Mouse (Mus musculus): ENCODE measurements around the gene Prkar2b. TPM values are rescaled to one million over a fixed set of nuclear protein-coding genes. Genes with fewer than 3 reads are reported as not detected.

Prkar2b gene
- total RNA-seq, 1 experiment from 2014 or later, result 13.8 TPM

DNA sequence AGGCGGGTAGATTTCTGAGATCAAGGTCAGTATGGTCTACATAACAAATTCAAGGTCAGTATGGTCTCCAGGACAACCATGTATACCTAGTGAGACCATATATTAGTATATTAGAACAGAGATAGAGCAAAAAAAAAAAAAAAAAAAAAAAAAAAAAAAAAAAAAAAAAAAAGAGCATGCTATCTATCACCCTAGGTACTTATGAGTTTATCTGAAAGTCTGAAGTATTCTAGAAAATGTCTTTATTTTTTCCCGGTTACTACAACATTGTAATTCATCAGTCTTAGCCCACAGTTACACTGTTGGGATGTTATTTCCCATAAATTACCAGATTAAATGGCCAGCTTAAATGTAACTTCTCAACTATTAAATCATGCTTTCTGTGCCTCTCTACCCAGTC, 116.7 kb downstream of the Prkar2b start:
- ATAC-seq (replicated peaks; ENCODE audit: insufficient number of reproducible peaks, low FRiP score, low TSS enrichment, poor library complexity, severe bottlenecking), result no peak

GRCm38 (mm10) chr12:31943020-31943654, 118.0 kb downstream of the Prkar2b start:
- ATAC-seq (replicated peaks; ENCODE audit: insufficient number of reproducible peaks, low FRiP score, low TSS enrichment, poor library complexity, severe bottlenecking), result no peak

DNA sequence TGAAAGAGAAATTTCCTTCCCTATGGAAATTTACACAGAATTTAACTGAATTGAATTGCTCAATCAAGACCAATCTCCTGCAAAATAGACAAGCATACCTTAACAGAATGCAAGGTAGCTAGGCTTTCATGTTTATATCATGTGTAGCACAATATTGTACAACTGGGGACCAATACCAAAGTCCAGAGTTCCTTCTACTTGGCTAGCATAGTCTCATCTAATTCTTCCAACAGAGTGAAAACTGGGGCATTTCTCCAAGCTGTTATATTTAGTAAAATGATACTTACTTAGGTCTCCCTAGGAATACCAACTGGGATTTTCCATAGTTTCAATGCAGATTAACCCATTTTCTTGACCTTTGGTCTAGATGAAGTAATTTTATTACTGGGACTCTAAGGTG, 122.1 kb downstream of the Prkar2b start:
- no peak for ATAC-seq (replicated peaks; ENCODE audit: insufficient number of reproducible peaks, low FRiP score, low TSS enrichment, poor library complexity, severe bottlenecking)

GRCm38 (mm10) chr12:31938391-31938997, 122.6 kb downstream of the Prkar2b start:
- ATAC-seq (replicated peaks; ENCODE audit: insufficient number of reproducible peaks, low FRiP score, low TSS enrichment, poor library complexity, severe bottlenecking), result no peak

GRCm38 (mm10) chr12:31937613-31938012, 123.5 kb downstream of the Prkar2b start:
- no peak for ATAC-seq (replicated peaks; ENCODE audit: insufficient number of reproducible peaks, low FRiP score, low TSS enrichment, poor library complexity, severe bottlenecking)

GRCm38 (mm10) chr12:31936657-31937300, 124.3 kb downstream of the Prkar2b start:
- ATAC-seq (replicated peaks; ENCODE audit: insufficient number of reproducible peaks, low FRiP score, low TSS enrichment, poor library complexity, severe bottlenecking), result no peak

DNA sequence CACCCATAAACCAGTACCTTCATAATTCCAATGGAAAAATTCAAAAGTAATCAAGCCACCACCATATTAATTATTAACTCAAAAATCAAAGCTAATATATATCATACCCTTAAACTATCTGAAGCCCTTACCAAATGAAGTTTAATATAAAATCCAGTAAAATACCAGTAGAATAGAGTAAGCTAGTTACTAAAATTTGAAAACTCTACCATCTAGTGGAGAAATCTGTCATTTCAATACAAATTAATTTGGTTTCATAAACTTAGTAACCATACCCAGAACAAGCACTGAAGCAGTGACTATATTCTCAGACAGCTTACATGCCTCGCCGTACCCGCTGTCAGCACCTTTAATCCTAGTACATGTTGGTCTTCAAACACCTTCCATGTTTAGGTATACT, 129.3 kb downstream of the Prkar2b start:
- no peak for ATAC-seq (replicated peaks; ENCODE audit: insufficient number of reproducible peaks, low FRiP score, low TSS enrichment, poor library complexity, severe bottlenecking)

DNA sequence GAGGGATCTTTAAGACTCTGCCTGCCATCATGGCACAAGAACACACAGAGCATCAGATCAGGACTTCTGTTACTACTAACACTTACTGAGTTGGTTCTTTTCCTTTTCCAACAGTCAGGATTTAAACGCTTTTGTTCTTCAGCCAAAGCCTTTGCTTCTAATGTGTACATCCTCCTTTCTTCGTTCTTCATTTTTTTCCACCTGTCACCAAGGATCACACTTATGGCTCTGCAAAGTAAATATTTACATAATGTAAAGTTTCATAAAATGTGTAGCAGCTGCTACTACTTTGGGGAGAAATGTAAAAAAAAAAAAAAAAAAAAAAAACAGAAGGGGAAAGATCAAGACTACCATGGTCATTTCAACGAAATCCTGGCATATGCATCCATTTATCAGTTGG, 132.6 kb downstream of the Prkar2b start:
- no peak for ATAC-seq (replicated peaks; ENCODE audit: insufficient number of reproducible peaks, low FRiP score, low TSS enrichment, poor library complexity, severe bottlenecking)

DNA sequence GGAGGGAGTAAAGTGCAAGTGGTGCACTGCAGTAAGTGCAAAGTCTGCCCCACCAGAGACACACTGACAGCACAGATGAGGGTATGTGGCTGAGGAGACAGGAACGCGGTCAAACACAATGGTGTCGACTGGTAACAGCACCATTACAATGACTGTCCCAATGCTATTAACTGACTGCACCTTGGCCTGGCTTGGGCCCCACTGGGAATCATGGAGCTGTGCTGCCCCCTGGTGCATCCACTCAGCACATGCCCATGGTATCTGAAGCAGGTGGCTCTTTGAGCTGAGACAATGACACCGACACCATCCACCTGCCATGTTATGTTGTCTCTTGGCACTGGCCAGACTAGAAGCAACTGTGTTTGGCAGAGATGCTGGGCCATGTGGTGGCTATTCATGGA, 134.4 kb downstream of the Prkar2b start:
- ATAC-seq (replicated peaks; ENCODE audit: insufficient number of reproducible peaks, low FRiP score, low TSS enrichment, poor library complexity, severe bottlenecking), result peak; percentile 71

DNA sequence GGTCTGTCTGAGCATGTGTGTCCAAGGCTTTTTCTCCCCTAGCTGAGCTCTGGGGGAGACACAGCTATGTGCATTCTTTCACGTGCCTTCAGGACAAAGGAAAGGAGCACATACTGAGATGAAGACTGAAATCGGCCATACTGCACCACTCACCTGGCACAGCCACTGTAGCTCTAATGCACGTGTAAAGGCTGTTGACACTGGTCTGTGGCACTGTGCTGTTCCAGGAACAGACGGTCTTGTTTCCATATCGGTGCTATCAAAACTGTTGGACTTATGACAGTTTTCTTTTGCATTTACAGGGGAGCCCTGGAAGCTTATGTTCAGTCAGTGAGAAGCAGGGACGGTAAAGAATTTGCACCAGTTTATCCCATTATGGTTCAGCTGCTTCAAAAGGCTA, 135.8 kb downstream of the Prkar2b start:
- no peak for ATAC-seq (replicated peaks; ENCODE audit: insufficient number of reproducible peaks, low FRiP score, low TSS enrichment, poor library complexity, severe bottlenecking)

DNA sequence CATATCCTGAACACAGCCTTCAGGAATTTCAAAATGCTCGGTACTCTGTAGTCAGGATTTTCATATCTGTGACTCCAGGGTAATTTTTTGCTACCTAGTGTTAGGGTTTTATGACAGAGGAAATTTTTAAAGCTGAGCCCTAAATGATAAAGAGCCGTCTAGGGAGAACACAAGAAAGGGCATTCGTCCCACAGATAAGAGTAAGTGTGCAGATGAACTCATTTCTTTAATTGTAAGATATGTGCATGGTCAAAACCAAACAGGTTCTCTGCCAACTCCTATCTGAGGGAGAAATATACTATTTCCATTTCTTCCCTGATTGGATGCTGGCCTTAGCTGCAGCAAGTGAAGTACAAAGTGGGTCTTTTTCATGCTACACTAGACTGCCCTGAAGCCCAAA, 137.0 kb downstream of the Prkar2b start:
- no peak for ATAC-seq (replicated peaks; ENCODE audit: insufficient number of reproducible peaks, low FRiP score, low TSS enrichment, poor library complexity, severe bottlenecking)

GRCm38 (mm10) chr12:31920464-31921405, 140.4 kb downstream of the Prkar2b start:
- ATAC-seq (replicated peaks; ENCODE audit: insufficient number of reproducible peaks, low FRiP score, low TSS enrichment, poor library complexity, severe bottlenecking), result no peak

DNA sequence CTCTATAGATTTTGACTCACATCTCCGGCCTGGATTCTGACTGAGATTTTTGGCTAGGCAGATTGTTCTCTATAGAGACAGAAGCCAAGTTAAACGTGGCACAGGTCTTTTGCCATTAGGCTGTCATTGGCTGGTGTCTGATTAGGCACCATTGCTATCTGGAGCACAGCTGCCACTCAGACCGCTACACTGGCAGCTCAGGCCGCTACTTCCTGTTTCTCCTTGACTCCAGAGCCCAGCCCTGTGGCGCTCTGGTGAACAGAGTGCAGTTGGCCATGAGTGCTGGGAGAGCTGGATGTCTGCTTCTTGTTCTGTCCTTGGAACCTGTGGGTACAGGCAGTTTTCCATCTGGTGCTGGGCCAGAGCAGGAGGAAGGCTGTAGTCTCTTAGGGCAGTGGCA, 143.9 kb downstream of the Prkar2b start:
- peak; percentile 31; the same call in 1 of the 2 replicates for ATAC-seq (replicated peaks; ENCODE audit: insufficient number of reproducible peaks, low FRiP score, low TSS enrichment, poor library complexity, severe bottlenecking)

DNA sequence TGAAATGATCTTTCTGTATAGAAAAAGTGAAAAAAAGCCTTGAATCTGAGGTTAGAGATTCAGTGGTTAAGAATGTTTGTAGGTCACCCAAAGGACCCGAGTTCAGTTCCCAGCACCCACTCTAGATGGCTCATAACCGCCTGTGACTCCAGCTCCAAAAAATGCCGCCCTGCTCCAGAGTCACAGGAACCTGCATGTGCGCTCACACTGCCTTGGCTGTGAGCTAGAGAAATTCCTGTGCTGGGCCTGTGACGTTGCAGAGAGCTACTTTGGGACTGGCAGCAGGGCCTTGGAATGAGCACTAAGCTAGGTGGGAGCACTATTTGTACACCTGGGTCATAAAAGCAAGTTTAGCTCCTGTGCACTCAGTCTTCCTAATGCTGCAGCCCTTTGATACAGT, 144.4 kb downstream of the Prkar2b start:
- ATAC-seq (replicated peaks; ENCODE audit: insufficient number of reproducible peaks, low FRiP score, low TSS enrichment, poor library complexity, severe bottlenecking), result no peak

DNA sequence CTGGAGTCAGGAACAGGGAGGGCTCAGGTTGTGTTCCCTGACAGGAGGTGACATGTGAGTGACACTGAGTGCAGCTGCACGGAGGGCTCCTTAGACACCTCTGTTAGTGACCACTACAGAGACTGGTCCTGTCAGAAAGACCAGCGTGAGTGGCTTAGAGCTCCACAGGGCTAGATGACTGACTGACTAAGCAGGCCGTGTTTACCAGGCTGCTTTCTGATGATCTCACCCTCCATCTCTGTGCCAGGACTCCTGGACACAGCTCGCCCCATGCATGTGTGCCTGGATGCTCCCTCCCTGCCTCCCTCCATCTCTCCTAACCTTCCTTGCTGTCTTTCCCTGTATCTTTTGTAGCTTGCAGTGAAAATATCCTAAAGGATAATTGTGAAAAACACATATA, 147.5 kb downstream of the Prkar2b start:
- ATAC-seq (replicated peaks; ENCODE audit: insufficient number of reproducible peaks, low FRiP score, low TSS enrichment, poor library complexity, severe bottlenecking), result no peak

DNA sequence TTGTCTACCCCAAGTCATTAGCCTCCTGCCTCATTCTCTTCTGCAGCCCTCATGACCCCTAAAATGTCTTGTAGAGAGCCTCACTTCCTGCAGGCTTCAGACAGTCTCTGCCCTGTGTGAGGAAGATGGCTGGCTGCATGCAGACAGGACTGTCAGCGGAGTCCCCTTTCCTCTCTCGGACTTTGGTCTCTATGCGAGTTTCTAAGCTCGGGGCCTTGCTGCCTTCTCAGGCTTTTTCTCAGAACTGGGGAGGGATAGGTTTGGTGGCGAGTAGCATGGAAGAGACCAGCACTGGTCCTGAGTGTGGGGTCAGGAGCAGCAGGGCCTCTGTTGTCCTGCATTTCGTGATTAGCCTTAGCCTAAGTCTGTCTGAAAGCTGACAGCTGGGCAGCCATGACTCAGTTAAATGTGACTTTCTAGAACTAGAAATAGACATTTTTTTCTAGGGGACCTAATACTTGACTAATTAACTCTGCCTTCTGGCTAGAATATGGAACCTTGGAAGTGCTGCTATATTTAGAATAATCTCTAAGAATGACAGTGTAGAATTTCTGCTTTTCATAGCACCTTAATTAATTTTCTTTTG, 148.0 kb downstream of the Prkar2b start:
- ATAC-seq (replicated peaks; ENCODE audit: insufficient number of reproducible peaks, low FRiP score, low TSS enrichment, poor library complexity, severe bottlenecking), result no peak
